Mouse (Mus musculus): ENCODE measurements at regions not wholly inside any gene's neighbourhood (a gene's known extent, or its start where the extent isn't known, plus 50 kb on each side); places are given as distances from the start of the nearest gene placed in this dataset.
A peak's percentile ranks its signal among the peaks of the same experiment; 100 is the strongest.
"Not testable (repeated sequence)": the region's sequence is repeated elsewhere in the genome, so short reads cannot be mapped to it uniquely, and the experiment has no call there.

GRCm38 (mm10) chr17:79501031-79501474 lies 110.6 kb upstream of the Rmdn2 start:
- no peak for DNase-seq

GRCm38 (mm10) chr17:79501926-79502325 lies 109.7 kb upstream of the Rmdn2 start:
- no peak for DNase-seq

GRCm38 (mm10) chr17:79503037-79503436 lies 108.6 kb upstream of the Rmdn2 start:
- DNase-seq: no peak

DNA sequence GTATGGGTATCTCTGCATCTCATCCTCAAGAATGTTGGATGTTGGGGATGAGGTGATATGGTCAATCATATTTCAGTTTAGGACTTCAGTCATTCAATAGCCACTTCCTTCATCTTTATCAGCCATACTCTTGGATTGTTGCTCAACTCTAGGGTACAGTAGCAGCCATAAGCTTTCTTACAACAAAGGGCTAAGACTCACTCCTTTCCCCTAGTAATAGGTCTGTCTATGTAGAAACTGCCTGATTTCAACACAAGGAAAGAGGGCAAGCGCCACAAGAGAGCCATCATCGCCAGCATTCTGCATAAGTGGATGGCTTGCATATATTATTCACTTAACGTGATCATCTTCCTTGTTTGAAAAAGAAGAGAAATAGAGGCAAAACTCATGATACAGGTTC lies 107.5 kb upstream of the Rmdn2 start:
- no peak for DNase-seq

DNA sequence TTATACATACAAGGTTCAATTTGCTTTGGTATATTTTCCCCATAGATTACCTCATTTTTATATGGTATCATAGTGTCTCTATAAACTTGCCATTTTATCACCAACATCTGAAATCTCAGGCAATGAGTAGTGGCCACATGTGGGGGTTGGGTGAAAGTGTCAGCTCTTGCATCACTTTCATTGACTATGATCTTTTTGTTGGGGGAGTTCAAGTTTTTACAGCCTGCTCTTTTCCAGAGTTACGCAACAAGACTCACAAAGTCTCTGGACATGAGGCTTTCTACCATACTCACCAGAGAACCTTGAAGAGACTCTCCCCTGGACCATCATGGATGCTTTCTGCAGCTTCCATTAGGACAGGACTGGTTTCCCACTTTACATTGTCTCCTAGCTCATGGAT lies 106.1 kb upstream of the Rmdn2 start:
- DNase-seq: no peak

DNA sequence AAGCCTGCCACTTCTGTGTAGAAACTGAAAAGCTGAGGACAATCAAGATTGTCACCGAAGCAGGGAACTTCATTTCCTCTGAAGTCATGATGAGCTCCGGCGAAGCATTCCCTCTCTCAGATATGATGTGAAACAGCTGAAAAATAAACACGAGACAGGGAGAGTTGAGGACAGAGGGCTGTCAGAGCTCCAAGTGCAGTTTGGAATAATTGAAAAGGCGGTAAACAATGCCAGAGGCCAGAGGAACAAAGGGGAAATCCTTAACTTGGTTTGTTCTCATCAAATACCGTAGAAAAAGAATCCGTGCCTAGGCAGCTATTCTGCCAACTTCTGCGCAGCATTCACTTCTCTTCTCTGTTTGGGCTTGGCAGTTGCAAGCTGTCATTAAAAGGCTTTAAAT lies 102.4 kb upstream of the Rmdn2 start:
- DNase-seq: no peak

GRCm38 (mm10) chr17:79509957-79510710 lies 101.5 kb upstream of the Rmdn2 start:
- no peak for DNase-seq

- no peak for DNase-seq
Measured at GRCm38 (mm10) chr17:79511218-79511617, 100.4 kb upstream of the Rmdn2 start.

GRCm38 (mm10) chr17:79514076-79514475 lies 97.6 kb upstream of the Rmdn2 start:
- DNase-seq: no peak

DNA sequence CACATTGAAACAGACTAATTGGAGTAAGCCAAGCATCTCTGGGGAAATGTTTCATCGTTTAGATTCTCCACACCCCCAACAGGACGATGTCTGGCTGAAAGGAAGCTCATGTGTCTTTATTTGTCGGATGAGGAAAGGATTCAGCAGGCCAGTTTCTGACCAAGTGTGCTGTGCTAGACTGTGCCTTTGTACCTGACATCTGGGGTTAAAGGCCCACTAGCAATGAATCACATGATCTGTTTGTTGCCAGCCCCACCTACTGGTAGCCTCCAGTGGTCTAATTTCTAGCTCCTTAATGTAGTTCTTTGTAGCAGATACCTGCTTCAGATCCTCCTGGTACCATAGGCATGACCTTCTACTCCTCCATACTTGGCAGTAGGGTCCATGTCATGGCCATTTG lies 93.5 kb upstream of the Rmdn2 start:
- DNase-seq: no peak

GRCm38 (mm10) chr17:79518696-79519095 lies 93.0 kb upstream of the Rmdn2 start:
- DNase-seq: no peak

DNA sequence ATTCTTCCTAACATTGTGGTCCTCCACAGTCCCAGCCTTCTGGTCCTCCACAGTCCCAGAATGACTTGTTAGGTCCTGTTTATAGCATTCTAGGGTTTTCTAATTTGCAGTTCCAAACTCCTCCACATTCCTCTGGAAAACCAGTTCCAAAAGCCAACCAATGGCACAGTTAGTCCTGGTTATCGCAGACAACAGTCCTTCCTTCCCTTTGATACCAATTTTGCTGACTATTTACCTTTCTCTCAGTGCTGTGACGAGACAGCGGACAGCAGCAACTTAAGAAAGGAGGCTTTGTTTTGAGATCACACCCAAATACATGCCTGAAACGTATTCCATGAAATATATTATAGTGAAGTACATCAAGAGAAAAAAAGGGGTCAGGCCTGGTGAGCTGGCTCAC lies 92.3 kb upstream of the Rmdn2 start:
- DNase-seq: no peak

GRCm38 (mm10) chr17:79520283-79520682 lies 91.4 kb upstream of the Rmdn2 start:
- DNase-seq: no peak

DNA sequence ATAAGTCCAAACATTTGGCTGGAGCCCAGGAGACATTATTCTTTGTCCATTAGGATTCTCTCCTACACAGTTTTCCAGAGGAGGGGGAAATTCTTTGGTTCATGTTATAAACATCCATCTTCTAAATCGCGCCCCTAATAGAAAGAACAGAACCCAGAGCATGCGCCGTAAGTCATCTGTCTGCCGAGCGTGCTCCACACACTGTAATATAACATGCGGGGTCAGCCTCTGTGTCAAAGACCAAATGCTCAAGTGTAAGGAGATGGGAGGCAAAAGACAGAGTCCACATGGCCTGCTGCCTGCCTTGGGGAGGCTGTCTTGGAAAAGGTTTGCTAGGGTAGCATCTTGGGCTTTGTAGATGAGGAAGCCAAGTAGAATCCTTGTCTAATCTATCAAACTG lies 90.0 kb upstream of the Rmdn2 start:
- no peak for DNase-seq

DNA sequence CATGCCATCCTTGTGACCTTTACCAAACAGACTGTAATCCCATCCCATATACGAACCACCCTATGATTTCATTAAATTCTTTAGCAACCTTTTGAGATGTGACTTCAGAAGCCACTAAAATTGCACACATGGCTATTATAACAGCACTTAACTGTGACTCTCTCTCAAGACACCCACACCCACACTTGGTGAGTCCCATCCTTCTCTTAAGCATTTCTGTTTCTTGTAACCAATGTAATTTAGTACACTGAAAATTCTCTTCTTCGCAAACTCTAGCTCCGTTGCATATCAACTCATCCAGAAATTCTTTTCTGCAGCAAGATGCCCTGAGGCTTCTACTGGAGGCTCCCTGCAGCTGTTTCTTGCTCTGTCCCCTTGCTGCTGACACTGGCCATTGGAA lies 88.4 kb upstream of the Rmdn2 start:
- no peak for DNase-seq

DNA sequence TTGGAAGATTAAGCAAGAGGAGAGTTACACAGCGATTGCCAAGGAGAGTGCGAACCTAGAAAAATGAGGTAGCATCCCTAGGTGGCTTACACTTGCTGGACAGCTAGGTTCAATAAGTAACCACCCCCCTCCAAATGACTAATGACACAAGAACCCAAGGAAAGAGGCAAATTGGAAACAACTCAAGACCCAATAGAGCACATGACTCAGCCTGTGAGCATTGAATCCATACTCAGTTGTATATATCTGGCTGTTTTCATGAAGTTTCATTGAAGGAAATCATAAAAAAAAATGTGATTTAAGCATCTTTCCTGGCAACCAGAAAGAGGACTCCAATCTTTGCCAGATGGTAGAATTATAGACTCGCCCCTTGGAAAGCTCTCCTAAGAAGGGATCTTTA lies 84.3 kb upstream of the Rmdn2 start:
- no peak for DNase-seq

DNA sequence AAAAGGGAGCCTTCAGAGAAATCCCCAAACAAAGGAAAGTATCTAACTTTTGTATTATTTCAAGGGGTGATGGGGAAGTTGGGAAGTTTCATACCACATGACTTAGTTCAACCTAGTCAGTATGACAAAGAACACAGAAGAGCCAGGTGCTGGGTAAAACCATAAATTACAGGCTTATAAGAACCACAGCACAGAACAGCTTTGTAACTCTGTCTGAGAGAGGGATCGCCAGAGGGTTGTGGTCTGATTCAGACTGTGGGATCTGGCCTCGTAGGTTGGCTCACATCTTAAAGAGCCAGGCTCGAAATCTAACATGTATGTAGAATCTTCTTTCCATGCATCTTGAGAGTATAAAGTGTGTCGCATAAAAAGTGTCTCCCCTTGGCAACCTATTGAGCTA lies 75.1 kb upstream of the Rmdn2 start:
- DNase-seq: no peak

GRCm38 (mm10) chr17:79538789-79539188 lies 72.9 kb upstream of the Rmdn2 start:
- no peak for DNase-seq

DNA sequence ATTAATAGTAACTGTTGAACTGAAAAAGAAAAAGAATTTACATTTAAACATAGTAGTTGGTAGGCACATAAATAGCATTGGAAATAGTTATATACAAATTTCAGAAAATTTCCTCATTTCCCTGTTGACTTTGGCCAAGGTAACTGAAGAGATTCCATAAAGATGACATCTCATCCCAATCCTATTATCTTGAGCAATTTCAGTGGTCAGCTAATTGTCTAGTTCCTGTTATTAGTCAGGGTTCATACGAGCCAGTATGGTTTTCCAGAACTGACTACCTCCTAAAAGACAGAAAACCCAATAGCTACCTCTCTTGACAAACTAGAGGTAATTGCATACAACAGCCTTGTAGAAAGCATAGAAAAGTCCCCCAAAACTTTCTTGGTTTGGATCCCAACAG lies 71.6 kb upstream of the Rmdn2 start:
- DNase-seq: no peak

- DNase-seq: no peak
Measured at GRCm38 (mm10) chr17:79540511-79540910, 71.2 kb upstream of the Rmdn2 start.

GRCm38 (mm10) chr17:79543907-79544522 lies 67.6 kb upstream of the Rmdn2 start:
- peak; percentile 17 for DNase-seq

- no peak for DNase-seq
Measured at GRCm38 (mm10) chr17:79545878-79546277, 65.8 kb upstream of the Rmdn2 start.

GRCm38 (mm10) chr17:79547075-79547474 lies 64.6 kb upstream of the Rmdn2 start:
- no peak for DNase-seq

- no peak for DNase-seq
Measured at GRCm38 (mm10) chr17:79547524-79547923, 64.1 kb upstream of the Rmdn2 start.

DNA sequence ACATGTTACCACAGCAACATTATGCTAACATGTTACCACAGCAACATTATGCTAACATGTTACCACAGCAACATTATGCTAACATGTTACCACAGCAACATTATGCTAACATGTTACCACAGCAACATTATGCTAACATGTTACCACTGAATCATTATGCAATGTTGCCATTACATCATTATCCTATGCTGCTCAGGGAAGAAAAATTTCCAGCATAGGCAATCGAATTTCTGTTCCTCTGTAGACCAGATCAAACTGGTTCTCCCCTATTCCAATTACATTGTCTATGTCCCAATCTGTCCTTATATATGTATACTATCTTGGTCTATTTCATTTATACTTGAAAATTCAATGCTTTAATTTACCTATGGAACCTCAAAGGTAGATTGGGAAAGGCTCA lies 61.3 kb upstream of the Rmdn2 start:
- DNase-seq: not testable (repeated sequence)

Measured in right cerebral cortex, postnatal 25 days (tissue).